Mouse (Mus musculus) heart, embryonic 12.5 days (tissue): ENCODE measurements around the gene Gm47791. TPM values are rescaled to one million over a fixed set of nuclear protein-coding genes. Genes with fewer than 3 reads are reported as not detected.

Source experiments
- ATAC-seq: fragments of 200-750 bp; cut with Nextera tagmentation; 2 replicates; pipeline ENCODE4 v1.8.0; 2017; ENCODE audit warnings: moderate TSS enrichment, moderate library complexity; ENCODE audit not compliant: insufficient number of reproducible peaks, low FRiP score
- H3K27ac ChIP-seq: fragments of 300-500 bp; sonication (generic); 2 replicates; pipeline ENCODE4 v1.5.1; 2016; ENCODE audit warnings: mild to moderate bottlenecking, moderate library complexity; ENCODE audit not compliant: poor library complexity, severe bottlenecking
- H3K27me3 ChIP-seq: fragments of 300-500 bp; sonication (generic); replicated peaks from 2 replicates; pipeline ENCODE4 v1.6.1; 2016; ENCODE audit warnings: mild to moderate bottlenecking, moderate library complexity
- H3K36me3 ChIP-seq: fragments of 300-500 bp; sonication (generic); 2 replicates; pipeline ENCODE4 v1.6.1; 2016; ENCODE audit warnings: mild to moderate bottlenecking, moderate library complexity
- H3K4me1 ChIP-seq: fragments of 300-500 bp; sonication (generic); replicated peaks from 2 replicates; pipeline ENCODE4 v1.6.1; 2016; ENCODE audit warnings: mild to moderate bottlenecking
- H3K4me2 ChIP-seq: fragments of 300-500 bp; sonication (generic); 2 replicates; pipeline ENCODE4 v1.6.1; 2016; ENCODE audit warnings: mild to moderate bottlenecking, moderate library complexity
- H3K4me3 ChIP-seq: fragments of 300-500 bp; sonication (generic); 2 replicates; pipeline ENCODE4 v1.5.1; 2016; ENCODE audit warnings: mild to moderate bottlenecking
- H3K9ac ChIP-seq: fragments of 300-500 bp; sonication (generic); 2 replicates; pipeline ENCODE4 v1.6.1; 2016; ENCODE audit warnings: mild to moderate bottlenecking, moderate library complexity
- H3K9me3 ChIP-seq: fragments of 300-500 bp; sonication (generic); replicated peaks from 2 replicates; pipeline ENCODE4 v1.6.1; 2016; ENCODE audit warnings: mild to moderate bottlenecking, moderate library complexity
- WGBS: fragments of 180-500 bp; shearing (Covaris S2); methylation state at CpG from one replicate; pipeline ENCODE4 v1.1.7; 2016; 5-methylcytosine and 5-hydroxymethylcytosine counted together
- polyA plus RNA-seq: library from polyadenylated mRNA; unstranded; fragments of >200 nt; fragmentation: Nextera tagmentation; extraction: Ambion mirVana; gene quantifications from 2 replicates; pipeline ENCODE4 v1.2.1, GENCODE M21; 2016

The Gm47791 gene
- polyA plus RNA-seq, 1 experiment from 2014 or later, result not detected

DNA sequence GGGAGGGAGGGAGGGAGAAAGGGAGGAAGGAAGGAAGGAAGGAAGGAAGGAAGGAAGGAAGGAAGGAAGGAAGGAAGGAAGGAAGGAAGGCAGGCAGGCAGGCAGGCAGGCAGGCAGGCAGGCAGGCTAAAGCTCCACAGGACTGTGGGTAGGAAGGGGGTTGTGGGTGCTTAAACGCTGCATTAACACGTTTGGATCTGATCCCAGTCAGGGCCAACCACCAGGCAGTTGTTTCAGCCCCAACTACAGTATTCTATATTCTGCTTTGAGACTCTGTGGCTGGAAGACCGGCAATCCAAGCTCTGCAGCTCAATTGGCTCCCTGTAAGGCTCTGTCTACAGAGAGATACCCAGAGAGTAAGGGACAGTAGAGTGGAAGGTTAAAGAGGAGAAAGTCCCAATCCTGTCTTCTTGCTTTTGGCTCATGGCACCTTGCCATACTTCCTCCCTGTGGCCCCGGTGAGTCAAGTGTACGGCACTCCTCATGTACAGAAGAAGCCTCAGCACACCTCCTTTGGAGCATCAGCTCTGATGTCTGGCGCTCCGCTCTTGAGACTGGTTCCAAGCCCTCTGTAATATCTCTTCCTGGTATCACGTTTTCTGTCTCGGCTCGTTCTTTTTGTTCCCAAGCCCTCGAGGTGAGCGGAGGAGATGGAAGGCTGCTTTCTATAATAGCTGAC lies 30.2 kb upstream of the Gm47791 start:
- H3K4me1 ChIP-seq, result peaks cover 9% of the 10 kb centered on the region
- H3K9ac ChIP-seq, result no peak overlapping the region
- no peaks in the 10 kb centered on the region for H3K36me3 ChIP-seq
- WGBS, result 66% methylated on average over 12 of the region's 12 CpGs
- H3K4me3 ChIP-seq, result no peak overlapping the region
- H3K27me3 ChIP-seq, result no peaks in the 10 kb centered on the region
- no peak overlapping the region for H3K27ac ChIP-seq
- H3K4me2 ChIP-seq, result no peak overlapping the region
- no peak for ATAC-seq
- H3K9me3 ChIP-seq, result 0 out of 2 replicates have a peak, but pooled peaks cover 5% of the 10 kb centered on the region

DNA sequence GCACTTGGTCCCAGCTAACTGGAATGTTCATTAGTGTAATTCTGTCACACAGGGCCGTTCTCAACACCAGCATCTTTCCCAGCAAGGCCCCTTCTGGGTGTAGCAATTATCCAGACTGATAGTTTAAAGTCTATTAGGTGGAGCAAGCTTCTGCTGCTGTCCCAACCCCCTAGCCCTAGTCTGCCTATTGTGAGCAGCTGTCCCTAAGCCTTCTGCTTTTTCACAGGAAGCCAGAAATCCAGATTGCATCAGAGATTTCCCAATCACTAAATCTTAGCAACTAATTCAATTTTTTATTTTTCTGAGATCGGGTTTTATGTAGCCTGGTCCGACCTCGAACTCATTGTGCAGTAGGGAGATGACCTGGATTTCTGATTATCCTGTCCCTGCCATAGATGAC lies 27.9 kb upstream of the Gm47791 start:
- no peaks in the 10 kb centered on the region for H3K27me3 ChIP-seq
- H3K4me1 ChIP-seq, result peaks cover 12% of the 10 kb centered on the region
- H3K9me3 ChIP-seq, result 0 out of 2 replicates have a peak, but pooled peaks cover 5% of the 10 kb centered on the region
- H3K27ac ChIP-seq, result no peak overlapping the region
- H3K36me3 ChIP-seq, result no peaks in the 10 kb centered on the region
- H3K4me2 ChIP-seq, result no peak overlapping the region
- H3K9ac ChIP-seq, result no peak overlapping the region
- no peak overlapping the region for H3K4me3 ChIP-seq
- ATAC-seq, result no peak
- 80% methylated on average over 4 of the region's 4 CpGs for WGBS

DNA sequence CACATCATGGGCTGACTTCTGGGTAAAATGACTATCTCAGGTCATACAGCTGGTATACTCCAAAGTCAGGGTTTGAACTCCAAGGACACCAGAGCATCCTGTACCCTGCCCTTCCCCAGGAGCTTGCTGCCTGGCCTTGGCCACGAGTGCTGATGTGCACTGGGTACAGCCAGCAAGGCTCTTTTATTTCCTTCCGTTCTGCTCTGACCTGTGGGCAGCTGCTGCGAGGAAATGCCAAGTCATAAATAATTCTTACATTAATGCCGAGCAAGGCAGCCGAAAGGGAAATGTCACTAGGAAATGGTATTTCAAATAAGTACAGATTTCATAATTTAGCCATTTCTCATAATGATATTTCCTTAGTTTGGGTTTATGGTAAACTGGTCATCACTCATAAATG lies 27.3 kb upstream of the Gm47791 start:
- no peaks in the 10 kb centered on the region for H3K9me3 ChIP-seq
- no peak overlapping the region for H3K27ac ChIP-seq

DNA sequence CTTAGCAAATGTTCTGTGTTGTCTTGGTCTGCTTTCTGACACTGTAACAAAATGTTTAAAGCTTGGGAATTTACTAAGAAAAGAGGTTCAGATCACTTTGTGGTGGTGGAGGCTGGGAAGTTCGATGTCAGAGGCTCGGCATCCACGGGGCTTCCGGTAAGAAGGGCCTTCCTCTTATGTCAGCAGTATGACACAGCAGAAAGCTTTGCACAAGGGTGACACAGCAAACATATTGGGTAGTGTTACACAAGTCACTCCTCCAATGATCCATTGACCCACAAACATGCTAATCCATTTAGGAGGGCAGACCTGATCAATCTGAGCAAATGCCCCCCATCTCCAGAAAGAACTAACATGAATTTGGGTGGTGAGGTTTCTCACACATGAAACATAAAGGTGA lies 26.0 kb upstream of the Gm47791 start:
- H3K4me1 ChIP-seq, result peaks cover 10% of the 10 kb centered on the region
- no peak overlapping the region for H3K9ac ChIP-seq
- H3K27me3 ChIP-seq, result no peaks in the 10 kb centered on the region
- H3K4me2 ChIP-seq, result no peak overlapping the region
- 88% methylated on average over 4 of the region's 4 CpGs for WGBS
- H3K9me3 ChIP-seq, result no peaks in the 10 kb centered on the region
- ATAC-seq, result 0 out of 2 replicates have a peak, but pooled peaks have one; percentile 56
- H3K36me3 ChIP-seq, result no peaks in the 10 kb centered on the region
- no peak overlapping the region for H3K4me3 ChIP-seq
- no peak overlapping the region for H3K27ac ChIP-seq

More for the DNA sequence above, 27.3 kb upstream of the Gm47791 start:
- H3K4me2 ChIP-seq, result no peak overlapping the region
- no peak for ATAC-seq
- H3K4me1 ChIP-seq, result peaks cover 10% of the 10 kb centered on the region
- WGBS, result 78% methylated on average over 5 of the region's 5 CpGs
- no peaks in the 10 kb centered on the region for H3K27me3 ChIP-seq
- H3K4me3 ChIP-seq, result no peak overlapping the region
- no peaks in the 10 kb centered on the region for H3K36me3 ChIP-seq
- H3K9ac ChIP-seq, result no peak overlapping the region

DNA sequence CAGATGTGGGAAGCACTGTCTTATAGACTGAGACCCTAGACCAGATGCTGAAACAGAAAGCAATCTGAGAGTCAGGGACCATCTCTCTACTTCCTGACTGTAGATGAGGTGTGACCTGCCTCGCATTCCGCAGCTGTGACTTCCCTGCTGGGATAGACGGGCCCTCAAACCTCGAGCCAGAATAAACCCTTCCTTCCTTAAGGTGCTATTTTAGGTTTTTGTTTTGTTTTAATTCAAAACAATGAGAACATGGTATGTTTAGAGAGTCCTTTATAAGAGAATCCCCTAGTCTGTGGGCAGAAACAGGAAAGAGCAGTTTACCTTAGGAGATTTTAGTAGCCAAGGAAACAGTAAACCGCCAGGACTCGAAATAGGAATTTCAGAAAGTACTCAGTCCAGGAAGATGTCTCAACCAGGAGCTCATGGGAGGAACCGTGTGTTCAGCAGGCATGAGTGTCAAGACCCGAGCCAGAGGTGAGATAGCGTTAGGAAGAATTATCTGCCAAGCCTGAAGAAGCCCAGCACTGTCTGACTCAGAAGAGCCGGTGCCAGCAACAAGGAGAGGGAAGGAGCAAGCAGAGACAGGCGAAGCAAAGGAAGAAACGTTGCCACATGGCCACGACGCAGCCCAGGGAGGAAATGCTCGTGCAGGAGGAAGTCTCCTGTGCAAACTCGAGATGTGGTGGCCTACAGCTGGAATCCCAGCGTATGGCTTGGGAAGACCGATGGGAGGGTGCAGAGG lies 24.8 kb upstream of the Gm47791 start:
- ATAC-seq, result peak; percentile 27; the same call in 1 of the 2 replicates
- H3K4me3 ChIP-seq, result no peak overlapping the region
- H3K27me3 ChIP-seq, result no peaks in the 10 kb centered on the region
- H3K4me2 ChIP-seq, result no peak overlapping the region
- H3K36me3 ChIP-seq, result no peaks in the 10 kb centered on the region
- H3K27ac ChIP-seq, result peak overlapping the region; percentile 36
- 37% methylated on average over 18 of the region's 18 CpGs for WGBS
- no peak overlapping the region for H3K9ac ChIP-seq
- no peaks in the 10 kb centered on the region for H3K9me3 ChIP-seq
- H3K4me1 ChIP-seq, result peaks cover 10% of the 10 kb centered on the region; the same call in 1 of the 2 replicates

DNA sequence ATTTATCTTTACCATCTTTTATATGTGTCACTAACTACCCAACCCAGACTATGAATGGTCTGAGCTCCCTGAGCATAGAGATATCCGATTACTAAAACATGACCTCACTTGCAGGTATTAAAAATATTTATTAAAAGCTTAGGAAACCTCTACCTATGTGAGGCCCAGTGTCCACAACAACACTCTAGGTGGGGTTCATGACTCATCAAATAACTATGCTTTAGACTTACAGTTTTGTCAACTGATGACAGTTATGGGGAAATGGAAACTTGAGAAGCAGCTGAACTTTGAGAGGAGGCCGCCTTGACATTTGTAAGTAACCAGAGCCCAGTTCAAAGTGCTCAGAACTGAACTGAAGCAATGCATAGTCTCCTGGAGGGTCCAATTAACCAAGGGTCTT lies 24.2 kb upstream of the Gm47791 start:
- H3K27ac ChIP-seq, result no peak overlapping the region
- H3K36me3 ChIP-seq, result no peaks in the 10 kb centered on the region
- peaks cover 10% of the 10 kb centered on the region; the same call in 1 of the 2 replicates for H3K4me1 ChIP-seq
- H3K4me2 ChIP-seq, result no peak overlapping the region
- H3K9me3 ChIP-seq, result no peaks in the 10 kb centered on the region
- H3K4me3 ChIP-seq, result no peak overlapping the region
- H3K9ac ChIP-seq, result no peak overlapping the region
- ATAC-seq, result 0 out of 2 replicates have a peak, but pooled peaks have one; percentile 23
- WGBS, result 70% methylated on average over 2 of the region's 2 CpGs
- H3K27me3 ChIP-seq, result no peaks in the 10 kb centered on the region

DNA sequence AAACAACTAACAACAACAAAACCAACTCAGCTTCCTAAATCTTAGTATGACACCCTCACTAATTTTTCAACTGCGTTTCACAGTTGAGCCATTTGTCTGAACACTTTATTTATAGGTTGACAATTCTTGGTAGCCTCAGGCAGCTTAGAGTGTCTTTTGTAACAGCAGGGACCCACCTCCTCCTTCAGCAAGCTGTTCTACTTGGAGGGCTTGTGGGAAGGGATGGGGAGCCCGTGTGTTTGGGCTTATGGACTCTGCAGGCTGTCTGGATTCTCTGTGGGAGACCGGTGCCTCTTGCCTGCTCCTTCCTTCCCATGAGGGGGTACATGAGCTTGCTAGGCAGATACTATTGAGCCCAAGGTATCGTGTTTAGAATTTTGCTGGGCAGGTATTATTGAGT lies 22.9 kb upstream of the Gm47791 start:
- no peak for ATAC-seq
- H3K9ac ChIP-seq, result no peak overlapping the region
- no peak overlapping the region for H3K4me2 ChIP-seq
- H3K36me3 ChIP-seq, result no peaks in the 10 kb centered on the region
- WGBS, result 56% methylated on average over 4 of the region's 4 CpGs
- no peaks in the 10 kb centered on the region for H3K27me3 ChIP-seq
- H3K9me3 ChIP-seq, result no peaks in the 10 kb centered on the region
- peaks cover 10% of the 10 kb centered on the region; the same call in 1 of the 2 replicates for H3K4me1 ChIP-seq
- H3K27ac ChIP-seq, result no peak overlapping the region
- no peak overlapping the region for H3K4me3 ChIP-seq

DNA sequence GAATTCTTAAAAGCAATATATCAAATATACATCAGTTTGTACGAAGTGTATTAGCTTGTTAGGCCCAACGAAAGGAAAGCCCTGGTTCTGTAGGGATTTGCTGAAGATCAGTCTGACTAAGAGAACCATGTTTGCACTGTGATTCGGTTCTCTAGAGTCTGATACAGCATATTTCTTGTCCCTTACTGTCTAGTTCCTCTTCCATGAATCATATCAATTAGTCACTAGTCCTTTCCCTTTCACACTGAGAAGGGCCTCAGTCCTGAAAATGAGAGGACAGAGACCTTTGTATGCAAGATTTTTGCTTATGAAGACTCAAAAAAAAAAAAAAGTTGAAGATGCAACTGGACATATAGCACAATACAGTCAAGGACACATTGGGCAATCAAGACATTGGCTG lies 22.1 kb upstream of the Gm47791 start:
- no peak overlapping the region for H3K4me2 ChIP-seq
- H3K4me1 ChIP-seq, result peaks cover 12% of the 10 kb centered on the region
- H3K27me3 ChIP-seq, result no peaks in the 10 kb centered on the region
- no peaks in the 10 kb centered on the region for H3K9me3 ChIP-seq
- no peak overlapping the region for H3K9ac ChIP-seq
- no peak for ATAC-seq
- H3K4me3 ChIP-seq, result no peak overlapping the region
- H3K27ac ChIP-seq, result no peak overlapping the region
- no peaks in the 10 kb centered on the region for H3K36me3 ChIP-seq
- WGBS, result 89% methylated on average over 3 of the region's 3 CpGs

DNA sequence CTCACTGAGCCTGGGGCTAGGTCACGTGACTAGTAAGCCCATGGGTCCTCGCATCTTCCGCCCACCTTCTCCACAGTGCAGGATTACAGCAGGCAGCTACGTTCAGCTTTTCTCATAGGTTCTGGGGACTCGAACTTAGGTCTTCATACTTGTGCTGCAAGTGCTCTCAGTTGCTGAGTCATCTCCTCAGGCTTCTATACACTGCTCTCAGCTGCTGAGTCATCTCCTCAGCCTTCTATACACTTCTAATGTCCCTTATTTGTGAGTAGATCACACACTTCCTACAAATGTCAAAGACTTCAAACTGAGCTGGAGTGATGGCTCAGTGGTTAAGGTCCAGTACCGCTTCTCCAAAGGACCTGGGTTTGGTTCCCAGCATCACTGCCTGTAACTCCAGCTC lies 21.2 kb upstream of the Gm47791 start:
- ATAC-seq, result no peak
- Histone ChIP-seq H3K27ac (no peak overlapping the region), H3K4me1 (peaks cover 20% of the 10 kb centered on the region), H3K27me3 (no peaks in the 10 kb centered on the region), H3K9ac (no peak overlapping the region), H3K9me3 (no peaks in the 10 kb centered on the region), H3K4me3 (no peak overlapping the region), H3K36me3 (no peaks in the 10 kb centered on the region), H3K4me2 (no peak overlapping the region)
- 89% methylated on average over 6 of the region's 6 CpGs for WGBS

DNA sequence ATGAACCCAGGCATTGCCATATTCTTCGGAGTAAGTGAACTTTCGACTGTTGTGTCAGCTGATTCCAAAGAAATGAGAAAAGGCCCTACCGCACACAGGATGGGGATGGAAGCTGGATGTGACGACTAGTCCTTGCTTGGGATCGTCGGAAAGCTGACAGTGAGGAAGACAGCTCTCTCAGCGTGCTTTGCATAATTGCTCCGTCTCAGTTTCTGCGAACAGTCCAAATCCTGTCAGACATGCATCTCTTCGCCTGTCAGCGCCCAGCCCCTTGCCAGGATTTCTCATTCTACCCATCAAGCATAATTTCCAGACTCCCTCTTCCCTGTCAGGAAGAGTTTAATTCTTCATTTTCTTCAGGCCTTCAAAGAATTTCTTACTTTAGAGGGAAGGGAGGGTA lies 20.1 kb upstream of the Gm47791 start:
- no peak for ATAC-seq
- no peak overlapping the region for H3K4me3 ChIP-seq
- H3K27ac ChIP-seq, result no peak overlapping the region
- H3K9ac ChIP-seq, result no peak overlapping the region
- peaks cover 18% of the 10 kb centered on the region for H3K4me1 ChIP-seq
- H3K4me2 ChIP-seq, result no peak overlapping the region
- H3K27me3 ChIP-seq, result no peaks in the 10 kb centered on the region
- H3K36me3 ChIP-seq, result no peaks in the 10 kb centered on the region
- 65% methylated on average over 11 of the region's 11 CpGs for WGBS
- H3K9me3 ChIP-seq, result no peaks in the 10 kb centered on the region

DNA sequence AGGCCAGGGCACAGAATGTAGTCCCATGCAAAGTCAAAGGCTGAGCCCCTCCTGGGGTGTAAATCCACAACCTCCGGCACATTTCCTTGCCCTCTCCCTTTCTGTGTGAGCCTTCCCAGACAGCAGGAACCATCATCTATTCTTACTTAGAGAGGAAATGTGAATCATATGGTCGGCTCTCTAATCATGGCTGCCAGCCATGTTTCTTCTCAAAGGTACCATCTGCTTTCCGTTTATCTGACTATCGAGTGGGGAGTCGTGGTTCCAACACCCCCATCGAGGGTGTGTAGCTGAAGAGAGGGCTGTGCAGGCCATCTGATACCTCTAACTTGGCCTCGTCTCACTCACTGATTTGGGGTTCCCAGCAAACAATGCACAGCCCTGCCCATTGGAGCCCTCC lies 17.0 kb upstream of the Gm47791 start:
- Histone ChIP-seq H3K4me1 (peaks cover 9% of the 10 kb centered on the region; the same call in 1 of the 2 replicates), H3K27me3 (no peaks in the 10 kb centered on the region), H3K27ac (no peak overlapping the region), H3K9ac (no peak overlapping the region), H3K4me2 (no peak overlapping the region), H3K9me3 (no peaks in the 10 kb centered on the region), H3K4me3 (no peak overlapping the region), H3K36me3 (no peaks in the 10 kb centered on the region)
- 60% methylated on average over 7 of the region's 7 CpGs for WGBS
- ATAC-seq, result no peak
